Mouse (Mus musculus) forebrain, embryonic 10.5 days (tissue): ENCODE measurements at regions not wholly inside any gene's neighbourhood (a gene's known extent, or its start where the extent isn't known, plus 50 kb on each side); places are given as distances from the start of the nearest gene placed in this dataset.
"Not testable (repeated sequence)": the region's sequence is repeated elsewhere in the genome, so short reads cannot be mapped to it uniquely, and the experiment has no call there.

Experiments
- DNase-seq: peaks from one replicate; pipeline ENCODE4 v3.0.0-alpha.2; 2017; ENCODE audit warnings: low spot score; ENCODE audit errors: extremely low spot score
- H3K27ac ChIP-seq: fragments of 300-500 bp; sonication (generic); 2 replicates; pipeline ENCODE4 v1.5.1; 2016; ENCODE audit warnings: mild to moderate bottlenecking
- H3K27me3 ChIP-seq: fragments of 300-500 bp; sonication (generic); 2 replicates; pipeline ENCODE4 v1.6.1; 2016; ENCODE audit warnings: mild to moderate bottlenecking; ENCODE audit not compliant: poor library complexity, severe bottlenecking
- H3K36me3 ChIP-seq: fragments of 300-500 bp; sonication (generic); replicated peaks from 2 replicates; pipeline ENCODE4 v1.6.1; 2016; ENCODE audit warnings: mild to moderate bottlenecking, moderate library complexity
- H3K4me1 ChIP-seq: fragments of 300-500 bp; sonication (generic); 2 replicates; pipeline ENCODE4 v1.6.1; 2016
- H3K4me3 ChIP-seq: fragments of 300-500 bp; sonication (generic); 2 replicates; pipeline ENCODE4 v1.5.1; 2016; ENCODE audit warnings: mild to moderate bottlenecking, moderate library complexity
- H3K9me3 ChIP-seq: fragments of 300-500 bp; sonication (generic); 2 replicates; pipeline ENCODE4 v1.6.1; 2016; ENCODE audit warnings: mild to moderate bottlenecking, moderate library complexity
- WGBS: fragments of 180-500 bp; shearing (Covaris S2); methylation state at CpG from one replicate; pipeline ENCODE4 v1.1.7; 2016; 5-methylcytosine and 5-hydroxymethylcytosine counted together

DNA sequence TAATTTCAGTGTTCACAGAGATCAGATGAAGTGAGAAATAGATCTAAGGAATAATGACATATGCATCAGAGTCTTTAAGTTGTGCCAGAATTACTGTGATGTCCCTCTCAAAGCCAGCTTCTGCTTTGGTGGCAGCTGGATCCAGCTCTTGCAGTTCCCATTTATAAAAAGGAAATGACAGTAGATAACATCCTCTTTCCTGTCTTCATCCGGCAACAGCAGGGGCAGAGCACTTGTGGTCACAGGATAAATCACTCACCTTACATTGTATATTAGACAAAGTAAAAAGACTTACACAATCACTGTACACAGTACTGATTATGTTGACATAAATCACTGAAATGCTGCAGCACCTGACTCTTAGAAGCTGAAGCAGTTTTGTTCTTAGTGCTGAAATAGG lies 1214.2 kb downstream of the Adam6a start:
- not testable (repeated sequence) for H3K36me3 ChIP-seq, H3K27ac ChIP-seq, DNase-seq, H3K27me3 ChIP-seq, H3K4me1 ChIP-seq, H3K4me3 ChIP-seq
- peaks cover 24% of the 10 kb centered on the region for H3K9me3 ChIP-seq
- WGBS: 92% methylated on average over 1 of the region's 1 CpGs

- H3K9me3 ChIP-seq: peaks cover 47% of the 10 kb centered on the region
- H3K4me1 ChIP-seq, DNase-seq, H3K27ac ChIP-seq, H3K27me3 ChIP-seq, H3K4me3 ChIP-seq, H3K36me3 ChIP-seq: not testable (repeated sequence)
- WGBS: 88% methylated on average over 3 of the region's 3 CpGs
These were observed 1220.5 kb downstream of the Adam6a start for GRCm38 (mm10) chr12:114764211-114764610.

GRCm38 (mm10) chr12:114775414-114775813 lies 1231.7 kb downstream of the Adam6a start:
- not testable (repeated sequence) for H3K36me3 ChIP-seq, H3K4me1 ChIP-seq, DNase-seq, H3K27me3 ChIP-seq, H3K27ac ChIP-seq, H3K4me3 ChIP-seq
- WGBS: 82% methylated on average over 2 of the region's 2 CpGs
- H3K9me3 ChIP-seq: peaks cover 95% of the 10 kb centered on the region

DNA sequence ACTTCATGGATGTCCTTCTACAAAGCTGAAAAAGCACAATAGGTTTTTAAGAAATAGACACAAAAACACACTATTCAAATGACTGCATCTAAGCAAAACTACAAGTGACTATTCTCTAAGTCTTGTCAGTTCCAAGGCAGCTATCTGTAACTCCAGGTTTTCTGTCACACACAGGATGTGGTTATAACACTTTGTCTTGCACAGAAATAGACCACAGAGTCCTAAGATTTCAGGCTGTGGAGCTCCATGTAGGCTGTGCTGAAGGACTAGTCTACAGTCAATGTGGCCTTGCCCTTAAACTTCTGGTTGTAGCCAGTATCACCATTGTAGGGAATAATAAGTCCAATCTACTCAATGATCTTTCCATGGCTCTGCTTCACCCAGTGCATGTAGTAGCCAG lies 1243.1 kb upstream of the Zfp386 start:
- Histone ChIP-seq H3K4me1 (no peaks in the 10 kb centered on the region), H3K27ac (no peak overlapping the region), H3K27me3 (no peaks in the 10 kb centered on the region), H3K36me3 (no peaks in the 10 kb centered on the region), H3K9me3 (peaks cover 49% of the 10 kb centered on the region), H3K4me3 (no peak overlapping the region)
- DNase-seq: no peak

DNA sequence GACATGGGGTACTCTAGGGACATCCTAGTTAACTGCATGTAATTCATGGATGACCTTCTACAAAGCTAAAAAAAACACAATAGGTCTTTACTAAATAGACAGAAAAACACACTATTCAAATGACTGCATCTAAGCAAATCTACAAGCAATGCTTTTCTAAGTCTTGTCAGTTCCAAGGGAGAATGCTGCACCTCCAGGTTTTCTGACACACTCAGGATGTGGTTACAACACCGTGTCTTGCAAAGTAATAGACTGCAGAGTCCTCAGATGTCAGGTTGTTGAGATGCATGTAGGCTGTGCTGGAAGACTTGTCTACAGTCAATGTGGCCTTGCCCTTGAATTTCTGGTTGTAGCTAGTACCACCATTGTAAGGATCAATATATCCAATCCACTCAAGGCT lies 1238.3 kb upstream of the Zfp386 start:
- 89% methylated on average over 1 of the region's 1 CpGs for WGBS
- Histone ChIP-seq H3K27me3 (no peaks in the 10 kb centered on the region), H3K4me1 (no peaks in the 10 kb centered on the region)

DNA sequence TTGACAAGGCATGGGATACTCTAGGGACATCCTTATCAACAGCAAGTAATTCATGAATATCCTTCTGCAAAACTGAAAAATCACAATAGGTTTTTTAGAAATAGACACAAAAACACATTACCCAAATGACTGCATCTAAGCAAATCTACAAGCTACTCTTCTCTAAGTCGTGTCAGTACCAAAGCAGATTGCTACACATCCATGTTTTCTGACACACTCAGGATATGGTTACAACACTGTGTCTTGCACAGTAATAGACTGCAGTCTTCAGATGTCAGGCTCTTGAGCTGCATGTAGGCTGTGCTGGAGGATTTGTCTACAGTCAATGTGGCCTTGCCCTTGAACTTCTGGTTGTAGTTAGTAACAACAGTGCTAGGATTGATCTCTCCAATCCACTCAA lies 1230.7 kb upstream of the Zfp386 start:
- not testable (repeated sequence) for H3K36me3 ChIP-seq, H3K27ac ChIP-seq, H3K27me3 ChIP-seq, H3K4me1 ChIP-seq, DNase-seq, H3K4me3 ChIP-seq
- H3K9me3 ChIP-seq: peaks cover 60% of the 10 kb centered on the region
- WGBS: 73% methylated on average over 1 of the region's 1 CpGs

More for the DNA sequence above, 1238.3 kb upstream of the Zfp386 start:
- DNase-seq: no peak
- Histone ChIP-seq H3K4me3 (no peak overlapping the region), H3K36me3 (no peaks in the 10 kb centered on the region), H3K9me3 (peaks cover 67% of the 10 kb centered on the region), H3K27ac (no peak overlapping the region)

GRCm38 (mm10) chr12:114832916-114833315 lies 1214.6 kb upstream of the Zfp386 start:
- Histone ChIP-seq H3K27ac (no peak overlapping the region), H3K4me1 (no peaks in the 10 kb centered on the region), H3K36me3 (no peaks in the 10 kb centered on the region), H3K27me3 (no peaks in the 10 kb centered on the region), H3K9me3 (peaks cover 54% of the 10 kb centered on the region), H3K4me3 (no peak overlapping the region)
- DNase-seq: no peak
